Mouse (Mus musculus): ENCODE measurements at regions not wholly inside any gene's neighbourhood (a gene's known extent, or its start where the extent isn't known, plus 50 kb on each side); places are given as distances from the start of the nearest gene placed in this dataset.

DNA sequence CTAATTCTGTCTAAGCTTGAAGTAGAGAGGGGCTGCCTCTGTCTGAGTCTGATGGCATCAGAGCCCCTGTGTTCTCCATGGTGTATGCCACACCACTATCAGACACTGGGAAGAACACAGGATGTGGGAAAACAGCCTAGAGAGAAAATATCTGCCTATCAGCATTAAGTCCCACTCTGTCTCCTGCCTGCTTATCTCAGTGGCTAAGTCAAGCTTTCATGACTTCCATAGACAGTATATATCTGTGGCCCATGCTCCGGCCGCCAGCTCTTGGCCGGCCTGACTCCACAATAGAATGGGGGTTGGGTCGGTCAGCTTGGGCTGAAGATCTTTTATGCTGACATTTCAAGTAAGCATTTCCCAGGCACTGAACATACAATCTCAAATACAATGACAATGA is 92.0 kb upstream of the Sox9 start:
- no peak for TF ChIP-seq EP300 (optimal IDR thresholded peaks at IDR 0.05)
- no peak for TF ChIP-seq CTCF (IDR thresholded peaks at IDR 0.05; ENCODE audit: low read depth)
